Mouse (Mus musculus) heart, adult 2 months (tissue): ENCODE results near the gene Tmem232.

Experiments
- CTCF ChIP-seq: fragments of 200-600 bp; IDR thresholded peaks from 2 replicates; pipeline ENCODE4 v1.8.1; 2022; ENCODE audit warnings: antibody characterized with exemption, mild to moderate bottlenecking, moderate library complexity
- POLR2A ChIP-seq: fragments of 200-500 bp; IDR thresholded peaks from 2 replicates; pipeline ENCODE4 v1.6.1; 2011; ENCODE audit warnings: mild to moderate bottlenecking, low read depth, low read length, control low read depth; ENCODE audit not compliant: insufficient read depth

GRCm38 (mm10) chr17:65405309-65405708, 135.3 kb downstream of the Tmem232 start:
- TF ChIP-seq POLR2A: no peak
- TF ChIP-seq CTCF: no peak
